Mouse (Mus musculus) lung, embryonic 14.5 days (tissue): ENCODE measurements at regions not wholly inside any gene's neighbourhood (a gene's known extent, or its start where the extent isn't known, plus 50 kb on each side); places are given as distances from the start of the nearest gene placed in this dataset.

Source experiments
- ATAC-seq: fragments of 200-750 bp; cut with Nextera tagmentation; 2 replicates; pipeline ENCODE4 v1.8.0; 2017; ENCODE audit warnings: mild to moderate bottlenecking, moderate TSS enrichment, moderate library complexity; ENCODE audit not compliant: insufficient read depth
- DNase-seq: peaks from one replicate; pipeline ENCODE4 v3.0.0-alpha.2; 2015
- H3K27ac ChIP-seq: fragments of 300-500 bp; sonication (generic); 2 replicates; pipeline ENCODE4 v1.5.1; 2014; ENCODE audit warnings: low read depth, mild to moderate bottlenecking, moderate library complexity
- H3K27me3 ChIP-seq: fragments of 300-500 bp; sonication (generic); 2 replicates; pipeline ENCODE4 v1.6.1; 2014; ENCODE audit warnings: low read length, control low read depth; ENCODE audit not compliant: insufficient read depth
- H3K36me3 ChIP-seq: fragments of 300-500 bp; sonication (generic); 2 replicates; pipeline ENCODE4 v1.6.1; 2014; ENCODE audit warnings: control low read depth; ENCODE audit not compliant: insufficient read depth
- H3K4me1 ChIP-seq: fragments of 300-500 bp; sonication (generic); 2 replicates; pipeline ENCODE4 v1.6.1; 2014; ENCODE audit warnings: antibody characterized with exemption, control low read depth; ENCODE audit not compliant: insufficient read depth
- H3K4me2 ChIP-seq: fragments of 300-500 bp; sonication (generic); 2 replicates; pipeline ENCODE4 v1.6.1; 2014; ENCODE audit warnings: mild to moderate bottlenecking
- H3K4me3 ChIP-seq: fragments of 300-500 bp; sonication (generic); 2 replicates; pipeline ENCODE4 v1.5.1; 2014; ENCODE audit warnings: low read depth, low read length
- H3K9ac ChIP-seq: fragments of 300-500 bp; sonication (generic); 2 replicates; pipeline ENCODE4 v1.6.1; 2014
- H3K9me3 ChIP-seq: fragments of 300-500 bp; sonication (generic); 2 replicates; pipeline ENCODE4 v1.6.1; 2016; ENCODE audit warnings: low read depth, low read length, control low read depth
- CTCF ChIP-seq: IDR thresholded peaks from 2 replicates; pipeline ENCODE4 v1.5.1; 2016; ENCODE audit warnings: antibody characterized with exemption, low read depth
- WGBS: fragments of 180-500 bp; shearing (Covaris S2); extraction: QIAGEN DNeasy Blood & Tissue Kit; methylation state at CpG from one replicate; pipeline ENCODE4 v1.1.7; 2014; 5-methylcytosine and 5-hydroxymethylcytosine counted together

- no peak for DNase-seq
- no peak overlapping the region for H3K4me3 ChIP-seq
- no peak overlapping the region for H3K9ac ChIP-seq
- no peak for TF ChIP-seq CTCF
- H3K4me2 ChIP-seq, result no peak overlapping the region
- H3K27ac ChIP-seq, result no peak overlapping the region
- 67% methylated on average over 11 of the region's 11 CpGs for WGBS
- H3K27me3 ChIP-seq, result no peaks in the 10 kb centered on the region
- no peak for ATAC-seq
- no peaks in the 10 kb centered on the region for H3K4me1 ChIP-seq
- no peaks in the 10 kb centered on the region for H3K36me3 ChIP-seq
- H3K9me3 ChIP-seq, result no peaks in the 10 kb centered on the region
Observed at GRCm38 (mm10) chr13:48384901-48385300, 123.9 kb downstream of the Id4 start.

GRCm38 (mm10) chr13:48391126-48391525, 122.1 kb downstream of the Zfp169 start:
- no peak for DNase-seq
- no peak for ATAC-seq
- 74% methylated on average over 11 of the region's 11 CpGs for WGBS

DNA sequence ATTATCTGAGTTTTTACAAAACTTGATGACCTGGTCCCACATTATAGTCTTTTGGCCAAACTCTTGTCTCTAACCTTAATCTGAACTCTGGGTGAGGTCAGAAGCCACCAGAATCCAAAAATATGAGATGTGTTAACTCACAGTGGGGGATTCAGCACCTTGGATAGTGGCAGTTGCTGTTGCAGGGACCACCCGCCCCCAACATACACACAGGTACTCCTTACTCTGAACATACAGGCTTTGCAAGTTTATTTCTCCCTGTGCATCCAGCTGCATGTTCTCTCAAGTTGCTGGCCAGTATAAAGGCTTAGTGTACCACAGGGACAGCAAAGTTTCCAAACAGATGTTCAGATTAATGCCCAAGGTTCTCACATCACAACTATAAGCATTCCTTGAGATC, 115.5 kb downstream of the Zfp169 start:
- no peaks in the 10 kb centered on the region for H3K27me3 ChIP-seq
- no peak for TF ChIP-seq CTCF
- H3K9ac ChIP-seq, result no peak overlapping the region
- H3K36me3 ChIP-seq, result no peaks in the 10 kb centered on the region
- ATAC-seq (no peak), DNase-seq (peak; percentile 70)
- H3K4me2 ChIP-seq, result no peak overlapping the region
- H3K27ac ChIP-seq, result no peak overlapping the region
- no peaks in the 10 kb centered on the region for H3K4me1 ChIP-seq
- no peaks in the 10 kb centered on the region for H3K9me3 ChIP-seq
- no peak overlapping the region for H3K4me3 ChIP-seq
- 4% methylated on average over 1 of the region's 1 CpGs for WGBS

More at GRCm38 (mm10) chr13:48391126-48391525, 122.1 kb downstream of the Zfp169 start:
- Histone ChIP-seq H3K36me3 (no peaks in the 10 kb centered on the region), H3K4me1 (no peaks in the 10 kb centered on the region), H3K27ac (no peak overlapping the region), H3K4me3 (no peak overlapping the region), H3K9me3 (no peaks in the 10 kb centered on the region), H3K9ac (no peak overlapping the region), H3K4me2 (no peak overlapping the region), H3K27me3 (no peaks in the 10 kb centered on the region)
- TF ChIP-seq CTCF, result no peak

DNA sequence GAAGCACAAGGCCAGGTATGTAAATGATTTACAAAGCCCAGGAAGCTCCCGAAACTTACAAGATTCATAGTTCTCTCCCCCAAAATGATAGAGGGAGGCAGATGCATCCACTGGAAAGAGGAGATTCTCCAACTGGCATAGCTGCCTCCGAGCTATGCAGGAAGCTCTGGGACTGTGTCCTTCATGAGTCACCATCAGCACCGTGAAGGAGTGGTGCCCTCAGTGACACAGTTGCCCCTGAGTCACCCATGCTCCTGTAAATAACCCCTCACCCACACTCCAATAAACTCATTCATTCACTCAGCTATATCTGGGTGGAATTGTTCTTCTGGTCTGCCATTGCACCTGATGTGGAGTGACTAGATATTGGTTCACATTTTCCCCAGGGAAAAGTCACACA, 114.6 kb downstream of the Zfp169 start:
- Histone ChIP-seq H3K27ac (no peak overlapping the region), H3K36me3 (no peaks in the 10 kb centered on the region), H3K27me3 (no peaks in the 10 kb centered on the region), H3K9ac (no peak overlapping the region), H3K4me3 (no peak overlapping the region), H3K9me3 (no peaks in the 10 kb centered on the region), H3K4me2 (no peak overlapping the region), H3K4me1 (no peaks in the 10 kb centered on the region)
- TF ChIP-seq CTCF, result no peak
- ATAC-seq (no peak), DNase-seq (no peak)
- WGBS, result 70% methylated on average over 3 of the region's 3 CpGs

DNA sequence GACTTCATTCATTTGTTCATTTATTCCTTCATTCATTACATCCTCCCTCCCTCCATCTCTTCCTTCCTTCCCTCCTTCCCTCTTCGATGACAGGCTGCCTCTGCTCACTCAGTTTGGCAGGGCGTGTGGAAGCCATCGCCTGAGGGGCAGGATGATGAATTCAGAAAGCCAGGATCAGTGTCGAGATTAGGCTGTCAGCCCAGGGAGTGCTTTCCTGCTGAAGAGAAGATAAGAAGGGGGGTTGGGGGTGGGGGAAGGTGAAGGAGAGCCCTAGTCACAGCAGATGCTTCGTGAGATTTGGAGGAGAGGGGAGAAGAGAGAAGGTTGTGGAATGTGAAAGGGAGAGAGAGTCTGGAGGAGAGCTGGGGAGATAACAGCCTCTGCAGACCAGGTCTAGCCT, 110.9 kb downstream of the Zfp169 start:
- H3K4me2 ChIP-seq, result no peak overlapping the region
- no peaks in the 10 kb centered on the region for H3K27me3 ChIP-seq
- no peaks in the 10 kb centered on the region for H3K9me3 ChIP-seq
- H3K27ac ChIP-seq, result no peak overlapping the region
- no peak for ATAC-seq
- no peak for DNase-seq
- WGBS, result 9% methylated on average over 5 of the region's 5 CpGs
- no peak for TF ChIP-seq CTCF
- H3K36me3 ChIP-seq, result no peaks in the 10 kb centered on the region
- no peaks in the 10 kb centered on the region for H3K4me1 ChIP-seq
- H3K9ac ChIP-seq, result no peak overlapping the region
- no peak overlapping the region for H3K4me3 ChIP-seq

GRCm38 (mm10) chr13:48422438-48423329, 90.6 kb downstream of the Zfp169 start:
- no peaks in the 10 kb centered on the region for H3K36me3 ChIP-seq
- ATAC-seq (no peak), DNase-seq (no peak)
- H3K27me3 ChIP-seq, result no peaks in the 10 kb centered on the region
- H3K9ac ChIP-seq, result no peak overlapping the region
- no peaks in the 10 kb centered on the region for H3K9me3 ChIP-seq
- no peaks in the 10 kb centered on the region for H3K4me1 ChIP-seq
- TF ChIP-seq CTCF, result no peak
- WGBS, result 60% methylated on average over 9 of the region's 9 CpGs
- no peak overlapping the region for H3K4me3 ChIP-seq
- H3K27ac ChIP-seq, result no peak overlapping the region
- H3K4me2 ChIP-seq, result no peak overlapping the region

GRCm38 (mm10) chr13:48426816-48427215, 86.4 kb downstream of the Zfp169 start:
- Histone ChIP-seq H3K9ac (no peak overlapping the region), H3K27ac (no peak overlapping the region), H3K27me3 (no peaks in the 10 kb centered on the region), H3K9me3 (no peaks in the 10 kb centered on the region), H3K36me3 (no peaks in the 10 kb centered on the region), H3K4me1 (no peaks in the 10 kb centered on the region), H3K4me3 (no peak overlapping the region), H3K4me2 (no peak overlapping the region)
- ATAC-seq (no peak), DNase-seq (no peak)
- WGBS, result 50% methylated on average over 5 of the region's 5 CpGs
- no peak for TF ChIP-seq CTCF
